8 mouse cellular contexts compared by ENCODE assay signal in the genomic region with DNA sequence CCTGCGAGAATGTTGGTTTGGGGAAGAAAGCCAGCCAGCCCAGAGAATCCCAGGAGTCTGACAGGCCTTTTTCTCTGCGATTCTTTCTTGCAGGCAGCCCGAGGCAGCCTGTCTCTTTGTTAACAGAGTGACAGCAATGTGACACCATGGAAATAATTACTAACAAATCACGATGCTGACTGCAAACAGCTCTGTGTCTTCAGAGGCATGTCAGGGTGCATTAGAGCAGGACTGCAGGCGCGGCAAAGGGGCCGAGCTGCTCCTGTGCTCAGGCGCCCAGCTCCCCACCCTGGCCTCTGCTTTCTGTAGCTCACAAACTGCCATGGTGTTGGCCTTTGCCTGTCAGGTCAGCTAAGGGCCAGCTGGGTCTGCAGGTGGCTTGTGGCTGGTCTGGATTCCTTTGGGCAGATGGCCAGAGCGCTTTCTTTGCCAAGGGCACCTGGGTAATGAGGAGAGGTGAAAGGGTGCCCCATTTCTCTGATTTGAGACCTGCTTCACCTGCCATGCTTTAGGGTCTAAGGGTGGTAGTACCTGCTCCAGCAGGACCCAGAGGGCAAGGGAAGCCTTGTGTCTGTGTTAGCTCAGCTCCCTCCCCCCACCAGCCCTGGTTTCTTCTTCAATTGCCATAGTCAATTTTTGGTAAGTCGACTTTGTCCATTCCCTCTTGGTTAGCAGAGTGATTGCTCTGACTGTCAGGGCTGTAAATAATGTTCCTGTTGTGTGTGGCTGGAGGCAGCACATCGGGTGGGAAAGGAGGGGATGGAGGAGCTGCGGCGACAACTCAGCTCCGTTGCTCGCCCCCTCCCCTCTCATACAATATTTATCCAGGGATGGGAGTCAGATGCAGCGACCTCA. TPM values are rescaled to one million over a fixed set of nuclear protein-coding genes. Genes with fewer than 3 reads are reported as not detected.
DNase-seq lines count a peak whose midpoint lies in the region; ATAC-seq and TF ChIP-seq lines count a peak whose summit lies in the region.

No protein-coding gene starts in this region.

- H3K36me3 ChIP-seq in heart, embryonic 14.5 days (ENCODE audit: control insufficient read depth, insufficient read depth, low read length) = peaks cover 6% of the 10 kb centered on the region; the same call in 1 of the 2 replicates
- H3K36me3 ChIP-seq in hindbrain, embryonic 12.5 days = peaks cover 4% of the 10 kb centered on the region; the same call in 1 of the 2 replicates
- H3K36me3 ChIP-seq in midbrain, embryonic 14.5 days (ENCODE audit: control insufficient read depth, insufficient read depth, low read length) = peaks cover 1% of the 10 kb centered on the region; the same call in 1 of the 2 replicates
- peaks cover 5% of the 10 kb centered on the region; the same call in 1 of the 2 replicates for H3K36me3 ChIP-seq in lung, postnatal 0 days (ENCODE audit: insufficient read depth, low read length)

- H3K9me3 ChIP-seq in heart, embryonic 14.5 days (ENCODE audit: control insufficient read depth, low read length) = no peaks in the 10 kb centered on the region
- no peaks in the 10 kb centered on the region for H3K9me3 ChIP-seq in hindbrain, embryonic 12.5 days (replicated peaks)
- no peaks in the 10 kb centered on the region for H3K9me3 ChIP-seq in midbrain, embryonic 14.5 days (ENCODE audit: control insufficient read depth, low read length)
- no peaks in the 10 kb centered on the region for H3K9me3 ChIP-seq in lung, postnatal 0 days (ENCODE audit: low read length)

- TF ChIP-seq EP300 in lung, postnatal 0 days (IDR thresholded peaks at IDR 0.05) = no peak

- H3K27me3 ChIP-seq in heart, embryonic 14.5 days (ENCODE audit: control insufficient read depth, insufficient read depth, low read length) = no peaks in the 10 kb centered on the region
- H3K27me3 ChIP-seq in hindbrain, embryonic 12.5 days = no peaks in the 10 kb centered on the region
- no peaks in the 10 kb centered on the region for H3K27me3 ChIP-seq in midbrain, embryonic 14.5 days (ENCODE audit: control insufficient read depth, insufficient read depth, low read length)
- H3K27me3 ChIP-seq in lung, postnatal 0 days (replicated peaks; ENCODE audit: insufficient read depth, low read length) = no peaks in the 10 kb centered on the region

- 59% methylated on average over 16 of the region's 16 CpGs for WGBS in heart, embryonic 14.5 days
- 20% methylated on average over 16 of the region's 16 CpGs for WGBS in hindbrain, embryonic 12.5 days
- 15% methylated on average over 16 of the region's 16 CpGs for WGBS in midbrain, embryonic 14.5 days
- 66% methylated on average over 16 of the region's 16 CpGs for WGBS in lung, adult 2 months
- WGBS in lung, postnatal 0 days = 53% methylated on average over 16 of the region's 16 CpGs

- no peak for ATAC-seq in heart, embryonic 14.5 days (ENCODE audit: insufficient number of reproducible peaks, insufficient read depth, low FRiP score, low read depth)
- peak; percentile 63 for ATAC-seq in hindbrain, embryonic 12.5 days (ENCODE audit: low FRiP score)
- peak; percentile 53; the same call in 1 of the 2 replicates for ATAC-seq in midbrain, embryonic 14.5 days (ENCODE audit: low FRiP score, low TSS enrichment)
- no peak for ATAC-seq in lung, postnatal 0 days

- H3K9ac ChIP-seq in heart, embryonic 14.5 days (ENCODE audit: low read length) = 0 out of 2 replicates have a peak overlapping the region, but pooled peaks have one; percentile 4
- H3K9ac ChIP-seq in hindbrain, embryonic 12.5 days = peak overlapping the region; percentile 38; the same call in 1 of the 2 replicates
- 0 out of 2 replicates have a peak overlapping the region, but pooled peaks have one; percentile 9 for H3K9ac ChIP-seq in midbrain, embryonic 14.5 days (replicated peaks; ENCODE audit: low read length)
- H3K9ac ChIP-seq in lung, postnatal 0 days (replicated peaks; ENCODE audit: low read depth) = no peak overlapping the region

- H3K4me3 ChIP-seq in heart, embryonic 14.5 days (ENCODE audit: control insufficient read depth in 1 of 2, insufficient read depth in 1 of 2, low read depth in 1 of 2, low read length in 2 of 2) = no peak overlapping the region
- H3K4me3 ChIP-seq in hindbrain, embryonic 12.5 days = no peak overlapping the region
- no peak overlapping the region for H3K4me3 ChIP-seq in midbrain, embryonic 14.5 days (replicated peaks; ENCODE audit: low read depth, low read length)
- H3K4me3 ChIP-seq in lung, adult 2 months (replicated peaks; ENCODE audit: extremely low read depth, low read depth, low read length) = no peak overlapping the region
- no peak overlapping the region for H3K4me3 ChIP-seq in lung, postnatal 0 days (ENCODE audit: low read depth, low read length)

- no peak overlapping the region for H3K27ac ChIP-seq in heart, embryonic 14.5 days (replicated peaks in 1 of 2; ENCODE audit: control insufficient read depth in 1 of 2, insufficient read depth in 1 of 2, low read depth in 2 of 2, low read length in 2 of 2)
- H3K27ac ChIP-seq in hindbrain, embryonic 12.5 days = peak overlapping the region; percentile 89
- H3K27ac ChIP-seq in midbrain, embryonic 14.5 days (replicated peaks; ENCODE audit: low read depth, low read length) = peak overlapping the region; percentile 82
- H3K27ac ChIP-seq in lung, postnatal 0 days (ENCODE audit: low read length) = no peak overlapping the region

- no peak for TF ChIP-seq POLR2A in lung, adult 2 months (IDR thresholded peaks at IDR 0.05; ENCODE audit: borderline replicate concordance, extremely low read depth, low read depth, low read length)

- DNase-seq in heart, adult 8-10 months (ENCODE audit: low spot score) = no peak
- peak; percentile 50 to 51 for DNase-seq in cerebellum, postnatal 10 days
- peak; percentile 71 for DNase-seq in midbrain, embryonic 14.5 days
- no peak for DNase-seq in lung, adult 2 months
- no peak for DNase-seq in lung, postnatal 0 days (ENCODE audit: low spot score)
- DNase-seq in heart, adult 18-20 months = no peak

- no peak overlapping the region for H3K4me2 ChIP-seq in heart, embryonic 14.5 days (ENCODE audit: low read length)
- H3K4me2 ChIP-seq in hindbrain, embryonic 12.5 days (replicated peaks) = peak overlapping the region; percentile 22
- peak overlapping the region; percentile 9; the same call in 1 of the 2 replicates for H3K4me2 ChIP-seq in midbrain, embryonic 14.5 days (ENCODE audit: low read length)
- H3K4me2 ChIP-seq in lung, postnatal 0 days (replicated peaks; ENCODE audit: low read depth, low read length) = no peak overlapping the region

- TF ChIP-seq CTCF in lung, adult 2 months (IDR thresholded peaks at IDR 0.05; ENCODE audit: insufficient read depth, low read length) = no peak
- TF ChIP-seq CTCF in lung, postnatal 0 days (IDR thresholded peaks at IDR 0.05) = no peak

- H3K4me1 ChIP-seq in heart, embryonic 14.5 days (ENCODE audit: control insufficient read depth in 2 of 2, insufficient read depth in 2 of 2, low read length in 2 of 2) = peaks cover 25 to 36% of the 10 kb centered on the region in 2 experiments
- H3K4me1 ChIP-seq in hindbrain, embryonic 12.5 days = peaks cover 59% of the 10 kb centered on the region
- peaks cover 35% of the 10 kb centered on the region for H3K4me1 ChIP-seq in midbrain, embryonic 14.5 days (ENCODE audit: control insufficient read depth, insufficient read depth, low read length)
- H3K4me1 ChIP-seq in lung, adult 2 months (ENCODE audit: control insufficient read depth, insufficient read depth, low read length) = no peaks in the 10 kb centered on the region
- H3K4me1 ChIP-seq in lung, postnatal 0 days (ENCODE audit: insufficient read depth, low read depth, low read length) = no peaks in the 10 kb centered on the region

RNA-seq across cellular contexts. Expression of a gene that starts 55.2 kb away (rescaled TPM):
- polyA plus RNA-seq in heart, embryonic 14.5 days (2014; fragmentation: Nextera tagmentation; extraction: Ambion mirVana) = 128 and 130 TPM in 2 replicates
- total RNA-seq in heart, adult 8-10 months (2022) = 100 to 1,000 TPM in 2 of 4 experiments, 10 to 100 TPM in 2; 85.6 to 111 (median 98.8) TPM
- polyA plus RNA-seq in hindbrain, embryonic 12.5 days (2016; fragmentation: Nextera tagmentation; extraction: Ambion mirVana) = 177 and 178 TPM in 2 replicates
- polyA plus RNA-seq in midbrain, embryonic 14.5 days (2014; fragmentation: Nextera tagmentation; extraction: Ambion mirVana) = 267 and 284 TPM in 2 replicates
- 74.3 and 82.4 TPM in 2 replicates for polyA plus RNA-seq in lung, adult 2 months (2012; rRNA removed)
- 75.1 and 79.3 TPM in 2 replicates for polyA plus RNA-seq in lung, postnatal 0 days (2015; fragmentation: Nextera tagmentation; extraction: Ambion mirVana)
- total RNA-seq in heart, adult 18-20 months (2021) = 10 to 100 TPM; 76.4 to 90.5 TPM

Comparison
In these comparisons a context has a peak if more than half of its experiments do, and no peak if none do; other contexts are left out.
1. ATAC-seq: peak in hindbrain, embryonic 12.5 days (single experiment) and midbrain, embryonic 14.5 days (single experiment); none in heart, embryonic 14.5 days (single experiment) and lung, postnatal 0 days (single experiment).
2. H3K27ac ChIP-seq: peak in hindbrain, embryonic 12.5 days (single experiment) and midbrain, embryonic 14.5 days (single experiment); none in heart, embryonic 14.5 days (0 of 2) and lung, postnatal 0 days (single experiment).
3. H3K4me2 ChIP-seq: peak in hindbrain, embryonic 12.5 days (single experiment) and midbrain, embryonic 14.5 days (single experiment); none in heart, embryonic 14.5 days (single experiment) and lung, postnatal 0 days (single experiment).
4. DNase-seq: peak in cerebellum, postnatal 10 days (2 of 2) and midbrain, embryonic 14.5 days (single experiment); none in heart, adult 8-10 months (single experiment), lung, adult 2 months (single experiment), lung, postnatal 0 days (single experiment) and heart, adult 18-20 months (0 of 2).